Mouse (Mus musculus) adrenal gland, adult 10 weeks (tissue): Measurements from ENCODE around the gene Pemt. TPM values are rescaled to one million over a fixed set of nuclear protein-coding genes. Genes with fewer than 3 reads are reported as not detected.

Experiments
- polyA plus RNA-seq: library from polyadenylated mRNA; stranded (reverse); fragments of 350-450 nt; fragmentation: Illumina TruSeq; extraction: RNeasy Lipid Tissue Mini Kit (QIAGEN cat#74804); gene quantifications from one replicate; pipeline ENCODE4 v1.2.3, GENCODE M21; 2014; ENCODE audit warnings: low read depth, low replicate concordance

Pemt gene
- not detected for polyA plus RNA-seq

DNA sequence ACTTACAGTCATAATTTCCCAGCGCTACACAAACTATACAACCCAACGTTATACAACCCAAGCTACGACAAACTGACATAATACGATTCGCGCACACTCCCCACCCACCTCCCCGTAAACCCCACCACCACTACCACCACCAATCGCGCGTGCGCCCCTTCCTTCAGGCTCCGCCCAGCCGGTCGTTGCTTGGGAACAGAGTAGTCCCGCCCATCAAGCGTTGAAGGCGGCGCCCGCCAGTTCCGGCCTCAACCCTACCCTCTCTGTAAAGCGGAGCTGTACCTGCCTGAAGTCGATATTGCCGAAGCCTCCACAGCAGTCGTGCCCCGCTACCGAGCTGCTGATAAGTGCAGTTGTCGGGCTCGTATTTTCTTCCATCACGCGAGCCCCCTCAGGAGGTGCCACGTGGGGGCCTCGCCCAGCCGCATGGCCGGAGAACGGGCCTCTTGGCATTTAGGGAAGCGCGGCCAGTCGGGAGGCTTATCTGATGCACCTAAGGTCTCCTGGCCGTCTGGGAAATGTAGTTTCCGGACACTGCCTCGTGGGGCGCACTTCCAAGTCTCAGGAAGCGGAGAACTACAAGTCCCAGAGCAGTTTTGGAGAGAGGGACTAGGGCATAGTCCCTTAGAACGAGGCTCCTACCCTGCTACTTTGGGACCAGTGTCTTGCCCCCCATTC lies at the start of gene Pemt:
Gene Pemt, minus strand, starts transcription at position 432 of the 678 bp plus-strand sequence.

GRCm38 (mm10) chr11:59964818-59965217 lies 81.5 kb downstream of the Pemt start, which contains the start of gene Rasd1:
Gene Rasd1, minus strand, starts transcription at chr11:59964944.

GRCm38 (mm10) chr11:59947752-59948400 lies 98.4 kb downstream of the Pemt start, which contains the start of gene Med9:
Gene Med9, plus strand, starts transcription at chr11:59948206.

Other genes starting within 250 kb of the Pemt start
- gene Flcn, start 236.5 kb downstream of the Pemt start, polyA plus RNA-seq, result 5.9 TPM
- gene Nt5m, start 207.0 kb downstream of the Pemt start, polyA plus RNA-seq, result 5.9 TPM
- 256 TPM for gene Cops3, start 206.7 kb downstream of the Pemt start, polyA plus RNA-seq
- 12.4 TPM for gene Med9, start 98.3 kb downstream of the Pemt start, polyA plus RNA-seq
- 1.7 TPM for gene Rasd1, start 81.5 kb downstream of the Pemt start, polyA plus RNA-seq
- 3.5 TPM for gene Rai1, start 58.5 kb upstream of the Pemt start, polyA plus RNA-seq
- 2.0 TPM for gene Srebf1, start 176.1 kb upstream of the Pemt start, polyA plus RNA-seq